Mouse (Mus musculus): ENCODE data around the gene Slc28a1. TPM values are rescaled to one million over a fixed set of nuclear protein-coding genes. Genes with fewer than 3 reads are reported as not detected.

Slc28a1 gene
- polyA plus RNA-seq, 1 experiment: 0.17 TPM

- Histone ChIP-seq H3K4me1 (ENCODE audit: control insufficient read depth, insufficient read depth, low read length) (peaks cover 6% of the 10 kb centered on the region), H3K4me3 (replicated peaks; ENCODE audit: extremely low read depth, low read depth, low read length) (peak within 1 kb of the TSS; percentile 80)
- TF ChIP-seq CTCF (IDR thresholded peaks at IDR 0.05; ENCODE audit: insufficient read depth, low read length) (no peak), POLR2A (IDR thresholded peaks at IDR 0.05; ENCODE audit: borderline replicate concordance, extremely low read depth, low read depth, low read length) (no peak)
- DNase-seq: peak; percentile 56
- under 1% methylated on average over 122 of the region's 128 CpGs for WGBS
Measured at GRCm38 (mm10) chr7:81213347-81214152, 99.0 kb downstream of the Slc28a1 start, which contains the start of gene Pde8a. Gene Pde8a, plus strand, starts transcription at chr7:81213596.

GRCm38 (mm10) chr7:81214153-81214907, 99.7 kb downstream of the Slc28a1 start:
- H3K4me1 ChIP-seq (ENCODE audit: control insufficient read depth, insufficient read depth, low read length): peaks cover 3% of the 10 kb centered on the region; the same call in 1 of the 2 replicates
- 10% methylated on average over 39 of the region's 40 CpGs for WGBS
- TF ChIP-seq POLR2A (IDR thresholded peaks at IDR 0.05; ENCODE audit: borderline replicate concordance, extremely low read depth, low read depth, low read length) (no peak), CTCF (IDR thresholded peaks at IDR 0.05; ENCODE audit: insufficient read depth, low read length) (no peak)
- H3K4me3 ChIP-seq (replicated peaks; ENCODE audit: extremely low read depth, low read depth, low read length): peak overlapping the region; percentile 80
- no peak for DNase-seq

- no peak for DNase-seq
- H3K4me1 ChIP-seq (ENCODE audit: control insufficient read depth, insufficient read depth, low read length): peaks cover 3% of the 10 kb centered on the region
- TF ChIP-seq POLR2A (IDR thresholded peaks at IDR 0.05; ENCODE audit: borderline replicate concordance, extremely low read depth, low read depth, low read length) (no peak), CTCF (IDR thresholded peaks at IDR 0.05; ENCODE audit: insufficient read depth, low read length) (no peak)
- 91% methylated on average over 1 of the region's 1 CpGs for WGBS
- no peak overlapping the region for H3K4me3 ChIP-seq (replicated peaks; ENCODE audit: extremely low read depth, low read depth, low read length)
Measured at GRCm38 (mm10) chr7:81215950-81216349, 101.4 kb downstream of the Slc28a1 start.

DNA sequence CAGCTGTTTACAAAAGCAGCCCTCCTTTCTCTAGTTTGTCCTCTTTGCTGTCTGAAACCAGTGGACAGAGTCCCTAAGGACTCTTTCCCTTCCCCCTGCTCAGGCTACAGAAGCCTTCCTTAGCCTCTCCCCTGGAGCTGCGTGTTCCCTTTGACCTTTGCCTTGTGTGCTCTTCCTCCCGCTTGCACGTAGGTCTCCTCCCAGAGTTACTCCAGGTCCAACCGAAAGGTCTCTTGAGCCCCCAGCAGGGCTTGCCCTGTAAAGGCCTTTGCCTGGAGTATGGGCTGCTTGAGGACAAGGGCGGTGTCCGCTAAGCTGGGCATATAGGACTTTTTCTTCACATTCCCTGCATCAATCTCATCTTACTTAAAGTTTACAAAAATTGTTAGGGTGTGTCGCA, 104.7 kb downstream of the Slc28a1 start:
- TF ChIP-seq POLR2A (IDR thresholded peaks at IDR 0.05; ENCODE audit: borderline replicate concordance, extremely low read depth, low read depth, low read length) (no peak), CTCF (IDR thresholded peaks at IDR 0.05; ENCODE audit: insufficient read depth, low read length) (no peak)

More for the DNA sequence above, 104.7 kb downstream of the Slc28a1 start:
- WGBS: 69% methylated on average over 7 of the region's 7 CpGs
- Histone ChIP-seq H3K4me1 (ENCODE audit: control insufficient read depth, insufficient read depth, low read length) (no peaks in the 10 kb centered on the region; the same call in 1 of the 2 replicates), H3K4me3 (replicated peaks; ENCODE audit: extremely low read depth, low read depth, low read length) (no peak overlapping the region)
- no peak for DNase-seq

Other genes with a start within 250 kb of the Slc28a1 start
- gene Wdr73, start 213.5 kb upstream of the Slc28a1 start, polyA plus RNA-seq (2012; rRNA removed): 9.5 and 14.7 TPM in 2 replicates
- 2.6 and 4.1 TPM in 2 replicates for gene Nmb, start 209.7 kb upstream of the Slc28a1 start, polyA plus RNA-seq (2012; rRNA removed)
- gene Sec11a, start 167.0 kb upstream of the Slc28a1 start, polyA plus RNA-seq (2012; rRNA removed): 42.3 and 52.7 TPM in 2 replicates
- 16.4 and 20.1 TPM in 2 replicates for gene Zfp592, start 121.1 kb upstream of the Slc28a1 start, polyA plus RNA-seq (2012; rRNA removed)
- gene Alpk3, start 57.2 kb upstream of the Slc28a1 start, polyA plus RNA-seq (2012; rRNA removed): 0.55 and 2.2 TPM in 2 replicates
- gene Pde8a, start 98.8 kb downstream of the Slc28a1 start, polyA plus RNA-seq (2012; rRNA removed): 11.1 and 14.4 TPM in 2 replicates
- 669 and 673 TPM in 2 replicates for gene Rps17, start 230.5 kb downstream of the Slc28a1 start, polyA plus RNA-seq (2012; rRNA removed)